Mouse (Mus musculus) v-Abl transformed pro-B cells (cell line): ENCODE measurements around the gene Nat8f7.
"Not testable (repeated sequence)": the region's sequence is repeated elsewhere in the genome, so short reads cannot be mapped to it uniquely, and the experiment has no call there.

ENCODE experiments used
- in situ Hi-C, 2 experiments: fragments of 400-800 bp; cut with MboI; formaldehyde crosslinking; loops; one replicate each; pipeline ENCODE4 v1.15.1; 2025; ENCODE audit not compliant: unreplicated experiment in 2 of 2

Nat8f7 gene

DNA sequence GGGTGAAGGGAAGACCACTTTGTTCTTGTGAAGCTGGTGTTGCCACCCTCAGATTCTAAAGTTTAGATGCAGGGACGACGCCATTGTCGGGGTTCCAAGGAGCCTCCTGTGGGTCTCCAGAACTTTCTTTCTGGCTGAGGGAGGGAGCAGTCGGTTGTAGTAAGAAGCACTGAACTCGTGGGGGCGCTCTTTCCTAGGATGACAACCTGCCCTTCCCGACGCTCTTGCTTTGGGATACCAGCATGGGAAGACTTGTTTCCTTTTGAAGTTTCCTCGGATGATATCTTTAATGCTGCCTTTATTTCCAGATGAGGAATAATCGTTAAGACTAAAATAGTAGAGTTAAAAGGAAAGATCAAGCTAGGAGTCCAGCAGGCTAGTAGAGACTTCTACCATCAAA lies at the start of gene Nat8f7:
TSS of gene Nat8f7 (minus strand) at position 101 of the 400 bp plus-strand sequence.
- in situ Hi-C loops = not testable (repeated sequence)

GRCm38 (mm10) chr6:85762678-85763077 lies 49.7 kb upstream of the Nat8f7 start:
- in situ Hi-C loops = not testable (repeated sequence)

DNA sequence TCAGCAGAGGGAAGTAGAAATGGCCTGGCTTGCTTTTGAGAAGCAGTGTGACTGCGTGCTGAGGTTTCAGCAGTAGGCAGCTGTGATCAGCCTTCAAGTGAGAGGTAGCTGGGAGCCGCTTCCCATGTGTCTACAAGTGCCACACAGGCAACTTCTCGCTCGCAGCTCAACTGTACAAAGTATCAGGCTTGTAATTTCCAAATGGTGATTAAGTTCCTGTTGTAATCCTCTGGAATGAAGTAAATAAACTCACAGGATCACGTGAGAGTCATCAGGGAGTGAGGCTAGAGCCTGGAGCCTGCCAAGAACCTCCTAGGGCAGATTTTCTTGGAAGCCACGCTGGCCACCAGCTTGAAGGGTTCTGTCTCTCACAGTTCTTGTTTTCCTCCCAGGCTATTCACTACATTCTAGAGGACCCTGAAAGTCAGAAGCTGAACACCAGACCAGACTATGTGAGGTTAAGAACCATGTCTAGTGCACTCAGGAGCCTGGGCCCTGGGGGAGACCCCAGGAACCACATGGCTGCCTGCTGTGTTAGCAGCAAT lies 42.8 kb upstream of the Nat8f7 start:
- in situ Hi-C loops = not testable (repeated sequence)

DNA sequence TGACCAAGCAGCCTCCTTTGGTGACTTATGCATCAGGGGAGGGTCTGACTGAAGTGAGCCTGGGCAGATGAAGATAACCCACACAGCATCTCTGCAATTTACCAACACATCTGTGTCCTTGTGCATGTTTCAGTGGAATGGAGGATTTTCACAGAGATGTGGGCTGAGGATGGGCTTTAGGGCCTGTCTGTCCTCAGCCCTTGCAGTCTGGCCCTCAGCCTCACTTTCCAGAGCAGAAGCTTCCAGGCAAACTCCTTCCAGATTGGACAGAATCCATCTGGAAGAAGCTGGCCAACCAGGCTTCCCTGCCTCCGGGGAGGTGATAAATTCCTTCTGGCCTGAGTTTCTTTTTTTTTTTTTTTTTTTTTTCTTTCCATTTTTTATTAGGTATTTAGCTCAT lies 3.4 kb downstream of the Nat8f7 start:
- in situ Hi-C loops = not testable (repeated sequence)

- in situ Hi-C loops = not testable (repeated sequence)
Observed at GRCm38 (mm10) chr6:85709206-85709605, 3.8 kb downstream of the Nat8f7 start.

DNA sequence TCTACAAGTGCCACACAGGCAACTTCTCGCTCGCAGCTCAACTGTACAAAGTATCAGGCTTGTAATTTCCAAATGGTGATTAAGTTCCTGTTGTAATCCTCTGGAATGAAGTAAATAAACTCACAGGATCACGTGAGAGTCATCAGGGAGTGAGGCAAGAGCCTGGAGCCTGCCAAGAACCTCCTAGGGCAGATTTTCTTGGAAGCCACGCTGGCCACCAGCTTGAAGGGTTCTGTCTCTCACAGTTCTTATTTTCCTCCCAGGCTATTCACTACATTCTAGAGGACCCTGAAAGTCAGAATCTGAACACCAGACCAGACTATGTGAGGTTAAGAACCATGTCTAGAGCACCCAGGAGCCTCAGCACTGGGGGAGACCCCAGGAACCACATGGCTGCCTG lies 11.1 kb downstream of the Nat8f7 start:
- in situ Hi-C loops = not testable (repeated sequence)
